Comparison of ENCODE assay signal across 17 mouse cellular contexts in the genomic region with DNA sequence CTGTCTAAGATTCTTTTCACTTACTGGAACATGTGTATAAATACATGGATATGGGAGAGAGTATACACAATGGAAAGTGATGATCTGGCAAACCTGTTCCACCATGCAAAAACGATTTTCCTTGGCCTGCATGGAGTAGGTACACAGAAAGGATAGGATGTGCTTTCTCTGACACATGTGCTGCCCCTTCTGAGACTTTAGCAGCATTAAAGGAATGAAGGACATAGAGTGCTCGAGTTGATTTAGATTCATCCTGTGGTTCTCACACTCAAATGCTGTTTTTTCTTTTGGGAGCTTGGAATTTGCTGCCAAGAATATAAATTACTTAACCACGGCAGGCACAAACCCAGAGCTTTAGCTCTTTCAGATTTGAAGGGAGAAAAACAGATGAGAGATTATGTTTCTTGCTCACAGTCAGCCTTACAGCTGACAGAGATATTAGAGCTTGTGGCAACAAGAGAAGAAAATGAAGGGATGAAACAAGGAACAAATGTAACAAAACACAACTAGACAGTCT.
A peak's percentile ranks its signal among the peaks of the same experiment; 100 is the strongest.
DNase-seq lines count a peak whose midpoint lies in the region; ATAC-seq and TF ChIP-seq lines count a peak whose summit lies in the region.
"Had no signal": no experiment of that assay in that cellular context is flagged by ENCODE, and none has a peak within 500 bp of the region (broad histone marks: within the 10 kb centered on the region; RNA-seq: fewer than 3 reads in every experiment).

No protein-coding gene starts in this region.

- no peaks in the 10 kb centered on the region for H3K36me3 ChIP-seq in forebrain, postnatal 0 days (ENCODE audit: insufficient read depth)
- no peaks in the 10 kb centered on the region for H3K36me3 ChIP-seq in forebrain, embryonic 10.5 days (replicated peaks)
- H3K36me3 ChIP-seq: heart, embryonic 12.5 days; liver, embryonic 13.5 days; lung, embryonic 15.5 days had no signal

- no peak overlapping the region for H3K4me3 ChIP-seq in forebrain, postnatal 0 days (ENCODE audit: low read depth, low read length)
- H3K4me3 ChIP-seq in forebrain, embryonic 10.5 days: no peak overlapping the region
- no peak overlapping the region for H3K4me3 ChIP-seq in layer of hippocampus, adult 2 months
- H3K4me3 ChIP-seq: heart, embryonic 12.5 days; liver, embryonic 13.5 days; lung, embryonic 15.5 days had no signal

- 0 out of 2 replicates have a peak overlapping the region, but pooled peaks have one; percentile 16 for H3K27ac ChIP-seq in forebrain, postnatal 0 days (ENCODE audit: low read depth, low read length)
- no peak overlapping the region for H3K27ac ChIP-seq in forebrain, embryonic 10.5 days
- peak overlapping the region; percentile 62 for H3K27ac ChIP-seq in layer of hippocampus, adult 2 months
- H3K27ac ChIP-seq: liver, embryonic 13.5 days; lung, embryonic 15.5 days; macrophage had no signal

- peak; percentile 36 for DNase-seq in forebrain, postnatal 0 days
- no peak for DNase-seq in forebrain, embryonic 10.5 days (ENCODE audit: extremely low spot score, low spot score)
- peak in 1 of 2 experiments; percentile 27 for DNase-seq in layer of hippocampus, adult 2 months (ENCODE audit: low spot score in 2 of 2)
- DNase-seq in layer of hippocampus, postnatal 36 days: no peak
- DNase-seq in right cerebral cortex, postnatal 10 days (ENCODE audit: low spot score in 2 of 2): peak; percentile 18 to 43
- no peak for DNase-seq in right cerebral cortex, postnatal 14 days
- no peak for DNase-seq in spleen, postnatal 4 days (ENCODE audit: low spot score in 2 of 2)
- DNase-seq: adrenal gland, adult 8-10 months; B cell, adult 2 months; cerebellum, adult 18-20 months; kidney, adult 8-10 months; liver, embryonic 13.5 days; thymus, adult 2 months had no signal

- no peak overlapping the region for H3K9ac ChIP-seq in forebrain, postnatal 0 days
- H3K9ac ChIP-seq: heart, embryonic 12.5 days; liver, embryonic 13.5 days; lung, embryonic 15.5 days had no signal

- H3K4me2 ChIP-seq in forebrain, postnatal 0 days (ENCODE audit: low read depth): no peak overlapping the region
- H3K4me2 ChIP-seq: heart, embryonic 12.5 days; liver, embryonic 13.5 days; lung, embryonic 15.5 days had no signal

- H3K27me3 ChIP-seq in forebrain, postnatal 0 days (ENCODE audit: insufficient read depth, low read length): no peaks in the 10 kb centered on the region
- H3K27me3 ChIP-seq in forebrain, embryonic 10.5 days (ENCODE audit: poor library complexity, severe bottlenecking): no peaks in the 10 kb centered on the region
- H3K27me3 ChIP-seq: heart, embryonic 12.5 days; liver, embryonic 13.5 days; lung, embryonic 15.5 days had no signal

- ATAC-seq in forebrain, postnatal 0 days: peak; percentile 72
- ATAC-seq: inflammation-experienced regulatory T-cells, adult 6 months had no signal

- H3K4me1 ChIP-seq in forebrain, postnatal 0 days (ENCODE audit: insufficient read depth): no peaks in the 10 kb centered on the region
- H3K4me1 ChIP-seq in forebrain, embryonic 10.5 days: no peaks in the 10 kb centered on the region
- H3K4me1 ChIP-seq: heart, embryonic 12.5 days; liver, embryonic 13.5 days; lung, embryonic 15.5 days had no signal

- no peaks in the 10 kb centered on the region for H3K9me3 ChIP-seq in forebrain, postnatal 0 days (ENCODE audit: low read length)
- no peaks in the 10 kb centered on the region for H3K9me3 ChIP-seq in forebrain, embryonic 10.5 days
- H3K9me3 ChIP-seq: heart, embryonic 12.5 days; liver, embryonic 13.5 days; lung, embryonic 15.5 days had no signal

- no peak for TF ChIP-seq CTCF in forebrain, postnatal 0 days (IDR thresholded peaks at IDR 0.05; ENCODE audit: low read depth)
- TF ChIP-seq CTCF in layer of hippocampus, adult 2 months (conservative IDR thresholded peaks at IDR 0.05): no peak

- WGBS in forebrain, postnatal 0 days: 25% methylated on average over 3 of the region's 3 CpGs
- WGBS in forebrain, embryonic 10.5 days: 77% methylated on average over 3 of the region's 3 CpGs

Comparison
In these comparisons a context has a peak if more than half of its experiments do, and no peak if none do; other contexts are left out.
1. DNase-seq: peak in forebrain, postnatal 0 days (single experiment) and right cerebral cortex, postnatal 10 days (2 of 2); none in forebrain, embryonic 10.5 days (single experiment), layer of hippocampus, postnatal 36 days (0 of 2), right cerebral cortex, postnatal 14 days (single experiment) and spleen, postnatal 4 days (0 of 2).